In genomic region chr7:135716445-135716877, GRCm38 (mm10) we compare ENCODE assay signal across 8 mouse cellular contexts. TPM values are rescaled to one million over a fixed set of nuclear protein-coding genes. Genes with fewer than 3 reads are reported as not detected.
DNase-seq lines count a peak whose midpoint lies in the region; ATAC-seq lines count a peak whose summit lies in the region.

No protein-coding gene starts in this region.

- DNase-seq in CD8-positive naive resting alpha-beta T cell, adult 2 months (ENCODE audit: low read depth in 2 of 2, low spot score in 2 of 2): peak; percentile 74 to 78
- peak; percentile 93 for DNase-seq in c-Kit-negative CD71-positive TER-119-positive erythroid progenitor cells, embryonic 14.5 days (ENCODE audit: low read depth, low spot score)
- DNase-seq in fibroblast of lung, adult 2 months (ENCODE audit: low read depth): peak; percentile 58
- DNase-seq in kidney, postnatal 10 days: peak; percentile 95
- DNase-seq in naive thymus-derived CD4-positive, alpha-beta T cell, adult 2 months (ENCODE audit: low read depth): peak; percentile 92
- peak; percentile 94 for DNase-seq in splenic B cell, adult 2 months (ENCODE audit: low read depth, low spot score)

- no peaks in the 10 kb centered on the region; the same call in 1 of the 2 replicates for H3K36me3 ChIP-seq in heart, embryonic 14.5 days (ENCODE audit: control insufficient read depth, insufficient read depth, low read length)
- H3K36me3 ChIP-seq in liver, embryonic 12.5 days: peaks cover 31% of the 10 kb centered on the region
- H3K36me3 ChIP-seq in splenic B cell, adult 2 months (ENCODE audit: control insufficient read depth, insufficient read depth, low read length, poor library complexity, severe bottlenecking): no peaks in the 10 kb centered on the region

- H3K9ac ChIP-seq in heart, embryonic 14.5 days (ENCODE audit: low read length): peak overlapping the region; percentile 86
- peak overlapping the region; percentile 98 for H3K9ac ChIP-seq in liver, embryonic 12.5 days

- WGBS in heart, embryonic 14.5 days: under 1% methylated on average over 24 of the region's 28 CpGs
- WGBS in liver, embryonic 12.5 days (ENCODE audit: insufficient replicate concordance): 0% methylated on average over 21 of the region's 28 CpGs

- H3K4me3 ChIP-seq in heart, embryonic 14.5 days (ENCODE audit: control insufficient read depth in 1 of 2, insufficient read depth in 1 of 2, low read depth in 1 of 2, low read length in 2 of 2): peak overlapping the region; percentile 81 to 93
- peak overlapping the region; percentile 78 for H3K4me3 ChIP-seq in liver, embryonic 12.5 days

- no peaks in the 10 kb centered on the region for H3K9me3 ChIP-seq in heart, embryonic 14.5 days (ENCODE audit: control insufficient read depth, low read length)
- H3K9me3 ChIP-seq in liver, embryonic 12.5 days (replicated peaks): no peaks in the 10 kb centered on the region

- peak overlapping the region; percentile 70 for H3K4me2 ChIP-seq in heart, embryonic 14.5 days (ENCODE audit: low read length)
- H3K4me2 ChIP-seq in liver, embryonic 12.5 days: peak overlapping the region; percentile 85

- no peaks in the 10 kb centered on the region for H3K27me3 ChIP-seq in heart, embryonic 14.5 days (ENCODE audit: control insufficient read depth, insufficient read depth, low read length)
- H3K27me3 ChIP-seq in liver, embryonic 12.5 days (replicated peaks): no peaks in the 10 kb centered on the region
- no peaks in the 10 kb centered on the region for H3K27me3 ChIP-seq in splenic B cell, adult 2 months (ENCODE audit: control insufficient read depth, insufficient read depth, low read length, poor library complexity, severe bottlenecking)

- H3K4me1 ChIP-seq in heart, embryonic 14.5 days (ENCODE audit: control insufficient read depth in 2 of 2, insufficient read depth in 2 of 2, low read length in 2 of 2): peaks cover 2 to 16% of the 10 kb centered on the region in 2 experiments
- H3K4me1 ChIP-seq in liver, embryonic 12.5 days: peaks cover 71% of the 10 kb centered on the region

- H3K27ac ChIP-seq in heart, embryonic 14.5 days (replicated peaks in 1 of 2; ENCODE audit: control insufficient read depth in 1 of 2, insufficient read depth in 1 of 2, low read depth in 2 of 2, low read length in 2 of 2): no peak overlapping the region
- peak overlapping the region; percentile 96 for H3K27ac ChIP-seq in liver, embryonic 12.5 days

- peak; percentile 94 for ATAC-seq in heart, embryonic 14.5 days (ENCODE audit: insufficient number of reproducible peaks, insufficient read depth, low FRiP score, low read depth)
- peak; percentile 94 for ATAC-seq in liver, embryonic 12.5 days

RNA-seq across cellular contexts. Expression of gene Mki67, which starts 0.3 kb away (rescaled TPM):
- 32.0 and 32.2 TPM in 2 replicates for polyA plus RNA-seq in heart, embryonic 14.5 days (2014; fragmentation: Nextera tagmentation; extraction: Ambion mirVana)
- 108 and 118 TPM in 2 replicates for polyA plus RNA-seq in liver, embryonic 12.5 days (2016; fragmentation: Nextera tagmentation; extraction: Ambion mirVana)
